Mouse (Mus musculus): ENCODE results near the gene Cxcl12. TPM values are rescaled to one million over a fixed set of nuclear protein-coding genes. Genes with fewer than 3 reads are reported as not detected.
A peak's percentile ranks its signal among the peaks of the same experiment; 100 is the strongest.

Cxcl12 gene
- polyA plus RNA-seq, 1 experiment from 2014 or later = 126 TPM

- 84% methylated on average over 1 of the region's 1 CpGs for WGBS
- Histone ChIP-seq H3K36me3 (replicated peaks) (no peaks in the 10 kb centered on the region), H3K4me1 (peaks cover 7% of the 10 kb centered on the region; the same call in 1 of the 2 replicates), H3K27ac (replicated peaks) (no peak overlapping the region), H3K4me3 (no peak overlapping the region), H3K9me3 (no peaks in the 10 kb centered on the region), H3K27me3 (replicated peaks; ENCODE audit: low read depth, poor library complexity, severe bottlenecking) (no peaks in the 10 kb centered on the region)
- DNase-seq (ENCODE audit: low spot score) = no peak
Measured at GRCm38 (mm10) chr6:117207289-117207688, 39.0 kb downstream of the Cxcl12 start.

- no peaks in the 10 kb centered on the region for H3K9me3 ChIP-seq
- no peaks in the 10 kb centered on the region for H3K36me3 ChIP-seq (replicated peaks)
- WGBS = 79% methylated on average over 6 of the region's 6 CpGs
- no peak overlapping the region for H3K27ac ChIP-seq (replicated peaks)
- H3K4me3 ChIP-seq = no peak overlapping the region
- no peaks in the 10 kb centered on the region for H3K27me3 ChIP-seq (replicated peaks; ENCODE audit: low read depth, poor library complexity, severe bottlenecking)
- no peak for DNase-seq (ENCODE audit: low spot score)
- peaks cover 7% of the 10 kb centered on the region; the same call in 1 of the 2 replicates for H3K4me1 ChIP-seq
Measured at GRCm38 (mm10) chr6:117210086-117210485, 41.8 kb downstream of the Cxcl12 start.

- Histone ChIP-seq H3K27me3 (replicated peaks; ENCODE audit: low read depth, poor library complexity, severe bottlenecking) (no peaks in the 10 kb centered on the region), H3K27ac (replicated peaks) (no peak overlapping the region), H3K9me3 (no peaks in the 10 kb centered on the region), H3K4me1 (peaks cover 7% of the 10 kb centered on the region; the same call in 1 of the 2 replicates), H3K4me3 (no peak overlapping the region), H3K36me3 (replicated peaks) (no peaks in the 10 kb centered on the region)
- DNase-seq (ENCODE audit: low spot score) = no peak
- 72% methylated on average over 6 of the region's 6 CpGs for WGBS
Measured at GRCm38 (mm10) chr6:117210536-117210935, 42.2 kb downstream of the Cxcl12 start.

GRCm38 (mm10) chr6:117214506-117214905 lies 46.2 kb downstream of the Cxcl12 start:
- no peak overlapping the region for H3K4me3 ChIP-seq
- no peaks in the 10 kb centered on the region for H3K36me3 ChIP-seq (replicated peaks)
- no peaks in the 10 kb centered on the region for H3K9me3 ChIP-seq
- H3K4me1 ChIP-seq = peaks cover 19% of the 10 kb centered on the region
- H3K27ac ChIP-seq (replicated peaks) = no peak overlapping the region
- H3K27me3 ChIP-seq (replicated peaks; ENCODE audit: low read depth, poor library complexity, severe bottlenecking) = no peaks in the 10 kb centered on the region
- DNase-seq (ENCODE audit: low spot score) = no peak
- 86% methylated on average over 5 of the region's 5 CpGs for WGBS

GRCm38 (mm10) chr6:117218442-117219299 lies 50.3 kb downstream of the Cxcl12 start:
- Histone ChIP-seq H3K27ac (replicated peaks) (peak overlapping the region; percentile 60), H3K4me1 (peaks cover 30% of the 10 kb centered on the region), H3K36me3 (replicated peaks) (no peaks in the 10 kb centered on the region), H3K4me3 (no peak overlapping the region), H3K27me3 (replicated peaks; ENCODE audit: low read depth, poor library complexity, severe bottlenecking) (no peaks in the 10 kb centered on the region), H3K9me3 (no peaks in the 10 kb centered on the region)
- DNase-seq (ENCODE audit: low spot score) = no peak
- WGBS = 81% methylated on average over 9 of the region's 9 CpGs

- WGBS = 44% methylated on average over 3 of the region's 3 CpGs
- Histone ChIP-seq H3K27ac (replicated peaks) (peak overlapping the region; percentile 60), H3K36me3 (replicated peaks) (no peaks in the 10 kb centered on the region), H3K27me3 (replicated peaks; ENCODE audit: low read depth, poor library complexity, severe bottlenecking) (no peaks in the 10 kb centered on the region), H3K4me1 (peaks cover 30% of the 10 kb centered on the region), H3K4me3 (no peak overlapping the region), H3K9me3 (no peaks in the 10 kb centered on the region)
- peak; percentile 23 for DNase-seq (ENCODE audit: low spot score)
Measured at GRCm38 (mm10) chr6:117219300-117219680, 51.0 kb downstream of the Cxcl12 start.

GRCm38 (mm10) chr6:117219911-117220481 lies 51.7 kb downstream of the Cxcl12 start:
- no peak overlapping the region for H3K4me3 ChIP-seq
- H3K4me1 ChIP-seq = peaks cover 32% of the 10 kb centered on the region
- H3K36me3 ChIP-seq (replicated peaks) = no peaks in the 10 kb centered on the region
- WGBS = 76% methylated on average over 7 of the region's 7 CpGs
- H3K27ac ChIP-seq (replicated peaks) = peak overlapping the region; percentile 60
- no peaks in the 10 kb centered on the region for H3K9me3 ChIP-seq
- DNase-seq (ENCODE audit: low spot score) = no peak
- no peaks in the 10 kb centered on the region for H3K27me3 ChIP-seq (replicated peaks; ENCODE audit: low read depth, poor library complexity, severe bottlenecking)

GRCm38 (mm10) chr6:117220831-117221345 lies 52.6 kb downstream of the Cxcl12 start:
- H3K9me3 ChIP-seq = no peaks in the 10 kb centered on the region
- WGBS = 33% methylated on average over 11 of the region's 11 CpGs
- peaks cover 32% of the 10 kb centered on the region for H3K4me1 ChIP-seq
- no peaks in the 10 kb centered on the region for H3K27me3 ChIP-seq (replicated peaks; ENCODE audit: low read depth, poor library complexity, severe bottlenecking)
- H3K36me3 ChIP-seq (replicated peaks) = no peaks in the 10 kb centered on the region
- no peak overlapping the region for H3K4me3 ChIP-seq
- peak; percentile 64 for DNase-seq (ENCODE audit: low spot score)
- no peak overlapping the region for H3K27ac ChIP-seq (replicated peaks)
